Mouse (Mus musculus) megakaryocyte, embryonic 14.5 days (primary cell): ENCODE data around the gene Pim1. TPM values are rescaled to one million over a fixed set of nuclear protein-coding genes. Genes with fewer than 3 reads are reported as not detected.
A peak's percentile ranks its signal among the peaks of the same experiment; 100 is the strongest.
"Not testable (repeated sequence)": the region's sequence is repeated elsewhere in the genome, so short reads cannot be mapped to it uniquely, and the experiment has no call there.

Source experiments
- H3K27me3 ChIP-seq: replicated peaks from 2 replicates; pipeline ENCODE3; 2012; ENCODE audit warnings: inconsistent platforms
- H3K36me3 ChIP-seq: replicated peaks from 2 replicates; pipeline ENCODE3; 2012; ENCODE audit warnings: low read length, inconsistent platforms, mixed read lengths
- H3K4me1 ChIP-seq: 2 replicates; pipeline ENCODE4 v1.6.1; 2012; ENCODE audit warnings: inconsistent platforms
- H3K4me3 ChIP-seq: replicated peaks from 2 replicates; pipeline ENCODE3; 2012; ENCODE audit warnings: moderate library complexity, mild to moderate bottlenecking, inconsistent platforms
- H3K9me3 ChIP-seq: 2 replicates; pipeline ENCODE4 v1.6.1; 2012; ENCODE audit warnings: inconsistent platforms
- FLI1 ChIP-seq: IDR thresholded peaks from 2 replicates; pipeline ENCODE4 v1.6.1; 2012; ENCODE audit warnings: low read length, inconsistent platforms, mixed read lengths
- GATA1 ChIP-seq: IDR thresholded peaks from 3 replicates; pipeline ENCODE4 v1.6.1; 2012; ENCODE audit warnings: mixed read lengths, low read length, inconsistent platforms, borderline replicate concordance
- polyA plus RNA-seq: library from polyadenylated mRNA; stranded (reverse); fragments of >175 nt; gene quantifications from 2 replicates; pipeline ENCODE4 v1.2.3, GENCODE M21; 2012; ENCODE audit warnings: low replicate concordance; ENCODE audit not compliant: insufficient read depth

The Pim1 gene
- polyA plus RNA-seq, result 350 and 629 TPM in 2 replicates

DNA sequence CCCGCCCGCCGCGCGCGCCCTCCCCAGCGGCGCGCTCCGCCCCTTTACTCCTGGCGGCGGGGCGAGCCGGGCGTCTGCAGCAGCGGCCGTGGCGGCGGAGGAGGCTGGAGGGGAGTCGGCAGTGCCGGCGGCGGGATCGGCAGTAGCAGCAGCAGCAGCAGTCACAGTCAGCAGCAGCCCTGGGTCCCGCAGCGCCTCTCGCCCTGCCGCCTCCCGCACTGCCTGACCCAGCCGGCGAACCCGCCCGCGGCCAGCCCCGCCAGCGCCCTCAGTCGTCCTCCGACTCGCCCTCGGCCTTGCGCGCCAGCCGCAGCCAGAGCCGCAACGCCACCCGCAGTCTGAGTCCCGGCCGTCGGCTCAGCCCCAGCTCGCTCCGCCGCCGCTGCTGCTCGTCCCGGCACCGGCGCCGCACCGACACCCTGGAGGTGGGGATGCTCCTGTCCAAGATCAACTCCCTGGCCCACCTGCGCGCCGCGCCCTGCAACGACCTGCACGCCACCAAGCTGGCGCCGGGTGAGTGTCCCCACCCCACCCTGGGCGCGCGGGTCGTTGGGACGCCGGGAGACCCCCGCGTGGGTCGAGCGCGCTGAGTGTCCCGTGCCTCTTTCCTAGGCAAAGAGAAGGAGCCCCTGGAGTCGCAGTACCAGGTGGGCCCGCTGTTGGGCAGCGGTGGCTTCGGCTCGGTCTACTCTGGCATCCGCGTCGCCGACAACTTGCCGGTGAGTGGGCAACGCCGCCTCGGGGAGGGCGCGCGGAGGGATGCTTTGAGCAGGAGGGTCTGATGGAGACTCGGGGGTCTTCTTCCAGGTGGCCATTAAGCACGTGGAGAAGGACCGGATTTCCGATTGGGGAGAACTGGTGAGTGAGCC is at the start of gene Pim1:
Pim1 (plus strand) TSS at position 41 of the 869 bp plus-strand sequence.
- no peak for TF ChIP-seq GATA1
- TF ChIP-seq FLI1, result no peak
- peaks cover 41% of the 10 kb centered on the region for H3K36me3 ChIP-seq
- H3K4me1 ChIP-seq, result peaks cover 51% of the 10 kb centered on the region
- H3K9me3 ChIP-seq, result no peaks in the 10 kb centered on the region
- peak within 1 kb of the TSS; percentile 99 for H3K4me3 ChIP-seq
- no peaks in the 10 kb centered on the region for H3K27me3 ChIP-seq

- peaks cover 97% of the 10 kb centered on the region for H3K4me1 ChIP-seq
- no peaks in the 10 kb centered on the region for H3K9me3 ChIP-seq
- H3K36me3 ChIP-seq, result peaks cover 3% of the 10 kb centered on the region
- TF ChIP-seq GATA1 (no peak), FLI1 (no peak)
- no peaks in the 10 kb centered on the region for H3K27me3 ChIP-seq
- H3K4me3 ChIP-seq, result no peak overlapping the region
Measured at GRCm38 (mm10) chr17:29441562-29441961, 49.0 kb upstream of the Pim1 start.

- Histone ChIP-seq H3K36me3 (peaks cover 3% of the 10 kb centered on the region), H3K27me3 (no peaks in the 10 kb centered on the region), H3K4me1 (peaks cover 97% of the 10 kb centered on the region), H3K9me3 (no peaks in the 10 kb centered on the region), H3K4me3 (peak overlapping the region; percentile 30)
- TF ChIP-seq FLI1, result no peak
- no peak for TF ChIP-seq GATA1
Measured at GRCm38 (mm10) chr17:29442131-29442557, 48.4 kb upstream of the Pim1 start.

DNA sequence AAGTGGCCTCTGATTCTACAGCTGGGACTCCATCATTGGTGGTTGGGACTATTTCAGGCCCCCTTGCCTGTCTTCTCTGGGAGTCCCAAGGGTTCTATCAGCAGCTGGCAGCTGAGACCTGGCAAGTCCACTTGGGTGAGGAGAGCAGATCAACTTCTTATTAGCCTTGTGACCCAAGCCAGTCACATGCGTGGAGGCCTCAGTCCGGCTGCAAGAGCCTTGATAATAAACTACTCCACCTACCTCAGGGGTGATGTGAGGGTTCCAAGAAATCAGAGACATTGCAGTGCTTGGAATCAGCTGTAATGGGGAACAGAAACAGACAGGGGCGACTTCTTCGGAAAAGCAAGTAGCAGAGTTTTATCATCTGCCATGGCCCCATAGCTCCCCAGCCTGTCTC is 46.8 kb upstream of the Pim1 start:
- Histone ChIP-seq H3K36me3 (no peaks in the 10 kb centered on the region), H3K27me3 (no peaks in the 10 kb centered on the region), H3K4me1 (peaks cover 95% of the 10 kb centered on the region), H3K4me3 (no peak overlapping the region), H3K9me3 (no peaks in the 10 kb centered on the region)
- TF ChIP-seq GATA1 (no peak), FLI1 (no peak)

- Histone ChIP-seq H3K27me3 (no peaks in the 10 kb centered on the region), H3K36me3 (no peaks in the 10 kb centered on the region), H3K4me1 (peaks cover 95% of the 10 kb centered on the region), H3K4me3 (no peak overlapping the region), H3K9me3 (no peaks in the 10 kb centered on the region)
- TF ChIP-seq GATA1 (no peak), FLI1 (no peak)
Measured at GRCm38 (mm10) chr17:29445072-29445471, 45.5 kb upstream of the Pim1 start.

DNA sequence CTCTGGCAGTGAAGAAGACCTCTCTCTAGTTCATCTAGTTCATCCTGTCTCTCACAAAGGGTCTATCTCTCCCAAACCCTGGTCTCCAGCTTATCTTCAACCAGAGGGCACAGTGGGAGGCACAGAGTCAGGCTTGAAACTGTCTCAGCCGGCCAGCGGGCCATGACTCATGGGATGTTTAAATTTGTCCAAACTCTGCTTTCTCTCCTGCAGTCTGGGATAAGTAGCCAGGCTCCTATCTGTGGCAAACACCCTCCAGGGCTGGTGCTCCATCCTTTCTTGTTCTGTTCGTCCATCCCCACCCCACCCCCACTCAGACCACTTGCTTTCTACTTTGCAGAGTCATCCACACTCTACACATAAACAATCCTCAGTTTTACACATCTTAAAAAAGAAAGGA is 43.2 kb upstream of the Pim1 start:
- TF ChIP-seq GATA1 (peak; percentile 69; the same call in 1 of the 3 replicates), FLI1 (no peak)
- Histone ChIP-seq H3K4me1 (peaks cover 86% of the 10 kb centered on the region), H3K9me3 (peaks cover 7% of the 10 kb centered on the region; the same call in 1 of the 2 replicates), H3K27me3 (no peaks in the 10 kb centered on the region), H3K36me3 (peaks cover 5% of the 10 kb centered on the region), H3K4me3 (peak overlapping the region; percentile 70)

- Histone ChIP-seq H3K9me3 (peaks cover 8% of the 10 kb centered on the region; the same call in 1 of the 2 replicates), H3K27me3 (no peaks in the 10 kb centered on the region), H3K4me1 (peaks cover 79% of the 10 kb centered on the region), H3K4me3 (peak overlapping the region; percentile 76), H3K36me3 (peaks cover 5% of the 10 kb centered on the region)
- no peak for TF ChIP-seq GATA1
- no peak for TF ChIP-seq FLI1
Measured at GRCm38 (mm10) chr17:29448055-29448454, 42.5 kb upstream of the Pim1 start.

GRCm38 (mm10) chr17:29448561-29448960 is 42.0 kb upstream of the Pim1 start:
- no peaks in the 10 kb centered on the region for H3K27me3 ChIP-seq
- peaks cover 8% of the 10 kb centered on the region; the same call in 1 of the 2 replicates for H3K9me3 ChIP-seq
- H3K4me3 ChIP-seq, result no peak overlapping the region
- no peak for TF ChIP-seq FLI1
- no peak for TF ChIP-seq GATA1
- H3K4me1 ChIP-seq, result peaks cover 76% of the 10 kb centered on the region
- H3K36me3 ChIP-seq, result peaks cover 5% of the 10 kb centered on the region

DNA sequence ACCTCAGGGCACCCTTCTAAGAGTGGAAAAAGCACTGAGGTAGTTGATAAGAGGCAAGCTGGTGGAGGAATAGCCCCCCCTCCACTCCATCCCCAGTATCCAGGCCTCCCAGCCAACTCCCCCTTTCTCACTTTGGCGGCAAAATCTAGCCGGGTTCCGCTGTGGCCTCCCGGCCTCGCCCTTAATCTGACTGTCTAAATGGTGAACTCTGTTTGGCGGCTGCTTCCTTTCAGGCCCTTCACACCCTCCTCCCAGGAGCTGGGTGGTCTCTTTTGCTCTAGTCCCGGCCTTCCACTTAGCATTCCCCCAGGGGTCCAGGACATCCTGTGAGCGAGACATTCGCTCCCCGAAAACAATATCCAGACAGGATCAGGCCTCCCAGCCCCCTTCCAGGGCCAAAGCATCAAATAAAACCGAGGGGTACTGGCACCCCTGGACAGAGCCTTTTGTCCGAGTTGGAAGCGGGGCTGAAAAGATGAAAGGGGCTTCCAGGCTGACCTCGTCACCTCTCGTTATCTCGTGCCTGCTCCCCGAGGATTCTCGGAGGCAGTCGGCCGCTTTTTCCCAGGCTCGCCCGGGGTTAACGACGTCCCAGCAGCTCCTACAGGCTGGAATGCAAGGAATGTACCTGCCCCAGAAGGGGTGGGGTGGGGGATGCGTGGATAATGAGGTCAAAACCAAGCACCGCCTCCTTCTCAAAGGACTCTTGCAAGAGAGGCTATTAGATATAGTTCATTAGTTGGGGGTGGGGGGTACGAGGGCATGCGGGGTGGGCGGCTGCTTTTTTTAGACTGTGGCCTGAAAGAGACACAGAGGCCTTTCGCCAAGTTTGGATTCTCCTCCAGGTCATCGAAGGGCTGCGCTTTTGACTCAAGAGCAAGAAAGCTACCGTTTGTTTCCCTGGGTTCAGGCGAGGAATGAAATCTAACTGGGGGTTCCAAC is 39.4 kb upstream of the Pim1 start:
- Histone ChIP-seq H3K4me3 (no peak overlapping the region), H3K36me3 (peaks cover 5% of the 10 kb centered on the region), H3K27me3 (no peaks in the 10 kb centered on the region), H3K4me1 (peaks cover 62% of the 10 kb centered on the region), H3K9me3 (peaks cover 13% of the 10 kb centered on the region; the same call in 1 of the 2 replicates)
- TF ChIP-seq FLI1 (no peak), GATA1 (no peak)

DNA sequence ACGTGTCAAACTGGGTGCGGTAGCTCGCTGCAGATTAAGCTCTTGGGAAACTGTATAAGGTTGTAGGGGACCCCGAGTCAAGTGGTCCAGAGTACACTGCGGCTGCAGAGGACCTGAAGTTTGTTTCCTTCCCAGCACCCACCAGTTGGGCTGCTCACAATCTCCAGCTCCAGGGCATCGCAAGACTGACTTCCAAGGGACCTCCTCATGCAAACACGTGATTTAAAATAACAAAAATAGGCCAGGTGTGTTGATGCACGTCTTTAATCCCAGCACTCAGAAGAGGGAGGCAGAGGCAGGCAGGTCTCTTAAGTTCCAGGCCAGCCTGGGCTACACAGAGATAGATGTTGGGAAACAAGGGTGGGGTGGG is 38.7 kb upstream of the Pim1 start:
- peaks cover 13% of the 10 kb centered on the region; the same call in 1 of the 2 replicates for H3K9me3 ChIP-seq
- no peaks in the 10 kb centered on the region for H3K27me3 ChIP-seq
- H3K4me3 ChIP-seq, result no peak overlapping the region
- peaks cover 5% of the 10 kb centered on the region for H3K36me3 ChIP-seq
- TF ChIP-seq FLI1 (no peak), GATA1 (no peak)
- H3K4me1 ChIP-seq, result peaks cover 62% of the 10 kb centered on the region

DNA sequence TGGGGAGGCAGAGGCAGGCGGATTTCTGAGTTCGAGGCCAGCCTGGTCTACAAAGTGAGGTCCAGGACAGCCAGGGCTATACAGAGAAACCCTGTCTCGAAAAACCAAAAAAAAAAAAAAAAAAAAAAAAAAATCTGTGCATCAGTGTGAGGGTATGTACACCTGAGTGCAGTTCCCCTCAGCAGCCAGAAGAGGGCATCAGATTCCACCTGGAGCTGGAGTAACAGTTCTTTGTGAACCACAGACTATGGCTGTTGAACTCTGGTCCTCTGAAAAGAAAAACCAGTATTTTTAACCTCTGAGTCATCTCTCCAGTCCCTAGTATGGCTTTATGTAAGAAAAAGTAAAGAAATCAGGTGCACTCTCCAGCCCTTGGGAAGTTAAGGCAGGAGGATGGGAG is 36.4 kb upstream of the Pim1 start:
- peaks cover 13% of the 10 kb centered on the region; the same call in 1 of the 2 replicates for H3K9me3 ChIP-seq
- peaks cover 62% of the 10 kb centered on the region for H3K4me1 ChIP-seq
- H3K27me3 ChIP-seq, H3K4me3 ChIP-seq, H3K36me3 ChIP-seq: not testable (repeated sequence)
